Mouse (Mus musculus) thymus, postnatal 0 days (tissue): ENCODE data around the gene Smok3b. TPM values are rescaled to one million over a fixed set of nuclear protein-coding genes. Genes with fewer than 3 reads are reported as not detected.
"Not testable (repeated sequence)": the region's sequence is repeated elsewhere in the genome, so short reads cannot be mapped to it uniquely, and the experiment has no call there.

Experiments used
- DNase-seq: peaks from one replicate; pipeline ENCODE4 v3.0.0-alpha.2; 2015; ENCODE audit warnings: low spot score
- polyA plus RNA-seq: library from polyadenylated mRNA; unstranded; fragments of >200 nt; fragmentation: Nextera tagmentation; extraction: Ambion mirVana; gene quantifications from 2 replicates; pipeline ENCODE4 v1.2.1, GENCODE M21; 2015

Smok3b gene
- polyA plus RNA-seq: not detected in 2 replicates

GRCm38 (mm10) chr5:138020961-138021479, at the start of gene Smok3b, which contains the start of gene Smok3a:
Gene Smok3b, plus strand, starts transcription at chr5:138021429.
Gene Smok3a, plus strand, starts transcription at chr5:138021261.
- DNase-seq: not testable (repeated sequence)

GRCm38 (mm10) chr5:137973161-137973560, 48.1 kb upstream of the Smok3b start:
- DNase-seq: no peak

- no peak for DNase-seq
Observed at GRCm38 (mm10) chr5:137973738-137974137, 47.5 kb upstream of the Smok3b start.

- DNase-seq: no peak
Observed at GRCm38 (mm10) chr5:137974724-137975123, 46.5 kb upstream of the Smok3b start.

GRCm38 (mm10) chr5:137975434-137975833, 45.8 kb upstream of the Smok3b start:
- no peak for DNase-seq

- DNase-seq: no peak
Observed at GRCm38 (mm10) chr5:137977291-137977690, 43.9 kb upstream of the Smok3b start.

GRCm38 (mm10) chr5:137979081-137979480, 42.1 kb upstream of the Smok3b start:
- no peak for DNase-seq

GRCm38 (mm10) chr5:137981300-137981699, 39.9 kb upstream of the Smok3b start, which contains the start of gene Azgp1:
Gene Azgp1, plus strand, starts transcription at chr5:137981520.
- DNase-seq: no peak

- no peak for DNase-seq
Observed at GRCm38 (mm10) chr5:137986351-137986750, 34.9 kb upstream of the Smok3b start.

- no peak for DNase-seq
Observed at GRCm38 (mm10) chr5:138009437-138009836, 11.8 kb upstream of the Smok3b start.

- DNase-seq: no peak
Observed at GRCm38 (mm10) chr5:138012382-138012781, 8.8 kb upstream of the Smok3b start.

- DNase-seq: no peak
Observed at GRCm38 (mm10) chr5:138016530-138016929, 4.7 kb upstream of the Smok3b start.

GRCm38 (mm10) chr5:138016997-138017396, 4.2 kb upstream of the Smok3b start:
- no peak for DNase-seq

- DNase-seq: not testable (repeated sequence)
Observed at GRCm38 (mm10) chr5:138019577-138019976, 1.7 kb upstream of the Smok3b start.

- not testable (repeated sequence) for DNase-seq
Observed at GRCm38 (mm10) chr5:138052894-138053293, 31.7 kb downstream of the Smok3b start, which contains the start of gene Smok3c. Gene Smok3c, plus strand, starts transcription at chr5:138053194.

GRCm38 (mm10) chr5:138073803-138074202, 52.6 kb downstream of the Smok3b start:
- DNase-seq: no peak

- no peak for DNase-seq
Observed at GRCm38 (mm10) chr5:138075684-138076083, 54.5 kb downstream of the Smok3b start.

- DNase-seq: no peak
Observed at GRCm38 (mm10) chr5:138076148-138076547, 54.9 kb downstream of the Smok3b start.

GRCm38 (mm10) chr5:138080456-138080855, 59.2 kb downstream of the Smok3b start:
- DNase-seq: no peak

GRCm38 (mm10) chr5:138081446-138081845, 60.2 kb downstream of the Smok3b start:
- no peak for DNase-seq

- DNase-seq: no peak
Observed at GRCm38 (mm10) chr5:138083318-138083900, 62.2 kb downstream of the Smok3b start.

- no peak for DNase-seq
Observed at GRCm38 (mm10) chr5:138083936-138084335, 62.7 kb downstream of the Smok3b start.

GRCm38 (mm10) chr5:138084507-138084906, 63.3 kb downstream of the Smok3b start:
- no peak for DNase-seq
